9 mouse cellular contexts compared by ENCODE assay signal in the genomic region with DNA sequence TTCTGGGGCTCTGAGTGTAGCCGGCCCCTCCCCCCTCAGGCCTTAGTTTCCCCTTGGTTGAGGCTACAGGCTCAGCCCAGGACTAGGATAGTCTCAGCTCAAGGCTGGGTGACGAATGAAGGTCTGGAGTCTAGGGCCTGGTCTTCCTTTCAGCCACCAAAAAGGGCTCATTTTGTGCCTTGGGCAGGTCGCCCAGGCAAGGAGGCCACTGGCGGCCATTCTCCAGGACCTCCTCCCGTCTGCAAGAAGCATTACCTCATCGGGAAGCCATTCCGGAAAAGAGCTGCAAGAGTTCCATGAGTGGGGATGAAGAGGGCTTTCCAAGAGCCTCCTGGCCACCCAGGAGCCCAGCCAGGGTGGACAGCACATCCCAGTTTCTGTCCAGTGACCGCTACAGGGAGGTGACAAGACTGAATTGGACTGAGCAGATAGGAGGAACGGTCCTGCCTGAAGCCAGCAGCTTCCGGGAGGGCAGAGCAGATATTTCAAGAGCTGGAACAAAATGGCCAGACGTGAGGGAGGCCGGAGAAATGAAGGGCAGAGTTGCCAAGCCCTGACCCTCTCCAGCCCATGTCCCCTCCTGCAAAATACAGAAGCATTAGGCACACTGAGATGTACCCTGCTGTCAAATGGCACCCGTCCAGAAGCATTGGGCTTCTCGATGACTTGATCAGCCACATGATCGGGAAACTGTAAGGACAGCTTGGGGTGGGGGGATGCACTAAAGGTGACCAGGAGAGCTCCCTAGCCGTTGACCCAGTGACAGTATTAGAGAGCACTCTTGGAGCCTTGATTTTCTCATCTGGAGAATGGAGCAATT. TPM values are rescaled to one million over a fixed set of nuclear protein-coding genes. Genes with fewer than 3 reads are reported as not detected.
DNase-seq lines count a peak whose midpoint lies in the region; ATAC-seq lines count a peak whose summit lies in the region.
"Had no signal": no experiment of that assay in that cellular context is flagged by ENCODE, and none has a peak within 500 bp of the region (broad histone marks: within the 10 kb centered on the region; RNA-seq: fewer than 3 reads in every experiment).

No protein-coding gene starts in this region.

- H3K4me1 ChIP-seq in kidney, embryonic 15.5 days = peaks cover 56% of the 10 kb centered on the region
- peaks cover 17% of the 10 kb centered on the region; the same call in 1 of the 2 replicates for H3K4me1 ChIP-seq in midbrain, embryonic 15.5 days

- H3K4me3 ChIP-seq in kidney, embryonic 15.5 days (replicated peaks) = no peak overlapping the region
- no peak overlapping the region for H3K4me3 ChIP-seq in midbrain, embryonic 15.5 days

- no peak overlapping the region for H3K4me2 ChIP-seq in kidney, embryonic 15.5 days
- H3K4me2 ChIP-seq in midbrain, embryonic 15.5 days = no peak overlapping the region

- no peaks in the 10 kb centered on the region for H3K36me3 ChIP-seq in kidney, embryonic 15.5 days
- H3K36me3 ChIP-seq in midbrain, embryonic 15.5 days (replicated peaks) = no peaks in the 10 kb centered on the region

- DNase-seq in layer of hippocampus, adult 9-11 months = peak; percentile 61
- DNase-seq in layer of hippocampus, adult 11-12 months (ENCODE audit: low spot score) = no peak
- peak; percentile 53 for DNase-seq in cerebellum, adult 8-10 months
- peak; percentile 77 to 78 for DNase-seq in gastrocnemius, postnatal 36 days
- DNase-seq in thymus, postnatal 10 days (ENCODE audit: low spot score in 2 of 2) = no peak

- peaks cover 10% of the 10 kb centered on the region; the same call in 1 of the 2 replicates for H3K27me3 ChIP-seq in kidney, embryonic 15.5 days
- H3K27me3 ChIP-seq in midbrain, embryonic 15.5 days (replicated peaks) = 0 out of 2 replicates have a peak, but pooled peaks cover 6% of the 10 kb centered on the region
- H3K27me3 ChIP-seq: Patski had no signal

- no peak for ATAC-seq in kidney, embryonic 15.5 days (replicated peaks; ENCODE audit: low FRiP score)
- no peak for ATAC-seq in midbrain, embryonic 15.5 days (replicated peaks)
- ATAC-seq in erythroid progenitor cell, adult 5-6 weeks (replicated peaks; ENCODE audit: low FRiP score, poor library complexity, severe bottlenecking) = no peak

- no peaks in the 10 kb centered on the region for H3K9me3 ChIP-seq in kidney, embryonic 15.5 days (replicated peaks)
- H3K9me3 ChIP-seq in midbrain, embryonic 15.5 days = no peaks in the 10 kb centered on the region

- intact Hi-C loops in gastrocnemius, postnatal 36 days (cut with DNase I) = no loop called here

- WGBS in kidney, embryonic 15.5 days = 79% methylated on average over 16 of the region's 16 CpGs
- 69% methylated on average over 16 of the region's 16 CpGs for WGBS in midbrain, embryonic 15.5 days

- no peak overlapping the region for H3K9ac ChIP-seq in kidney, embryonic 15.5 days
- no peak overlapping the region for H3K9ac ChIP-seq in midbrain, embryonic 15.5 days

- H3K27ac ChIP-seq in kidney, embryonic 15.5 days = peak overlapping the region; percentile 89
- H3K27ac ChIP-seq in midbrain, embryonic 15.5 days = peak overlapping the region; percentile 63; the same call in 1 of the 2 replicates

RNA-seq across cellular contexts. Expression of a gene that starts 29.6 kb away (rescaled TPM):
- not detected for total RNA-seq in gastrocnemius, postnatal 36 days (2021)
- 16.3 and 16.8 TPM in 2 replicates for polyA plus RNA-seq in kidney, embryonic 15.5 days (2015; fragmentation: Nextera tagmentation; extraction: Ambion mirVana)
- 33.2 and 35.0 TPM in 2 replicates for polyA plus RNA-seq in midbrain, embryonic 15.5 days (2015; fragmentation: Nextera tagmentation; extraction: Ambion mirVana)
- total RNA-seq in erythroid progenitor cell, adult 5-6 weeks (2015; ENCODE audit: low replicate concordance) = not detected in 2 replicates
- not detected in 2 replicates for total RNA-seq in erythroid progenitor cell, adult 5-6 weeks (2017; ENCODE audit: low replicate concordance)

Comparison
In these comparisons a context has a peak if more than half of its experiments do, and no peak if none do; other contexts are left out.
1. DNase-seq: peak in layer of hippocampus, adult 9-11 months (single experiment), cerebellum, adult 8-10 months (single experiment) and gastrocnemius, postnatal 36 days (2 of 2); none in layer of hippocampus, adult 11-12 months (single experiment) and thymus, postnatal 10 days (0 of 2).